10 mouse cellular contexts compared by ENCODE assay signal in the genomic region with DNA sequence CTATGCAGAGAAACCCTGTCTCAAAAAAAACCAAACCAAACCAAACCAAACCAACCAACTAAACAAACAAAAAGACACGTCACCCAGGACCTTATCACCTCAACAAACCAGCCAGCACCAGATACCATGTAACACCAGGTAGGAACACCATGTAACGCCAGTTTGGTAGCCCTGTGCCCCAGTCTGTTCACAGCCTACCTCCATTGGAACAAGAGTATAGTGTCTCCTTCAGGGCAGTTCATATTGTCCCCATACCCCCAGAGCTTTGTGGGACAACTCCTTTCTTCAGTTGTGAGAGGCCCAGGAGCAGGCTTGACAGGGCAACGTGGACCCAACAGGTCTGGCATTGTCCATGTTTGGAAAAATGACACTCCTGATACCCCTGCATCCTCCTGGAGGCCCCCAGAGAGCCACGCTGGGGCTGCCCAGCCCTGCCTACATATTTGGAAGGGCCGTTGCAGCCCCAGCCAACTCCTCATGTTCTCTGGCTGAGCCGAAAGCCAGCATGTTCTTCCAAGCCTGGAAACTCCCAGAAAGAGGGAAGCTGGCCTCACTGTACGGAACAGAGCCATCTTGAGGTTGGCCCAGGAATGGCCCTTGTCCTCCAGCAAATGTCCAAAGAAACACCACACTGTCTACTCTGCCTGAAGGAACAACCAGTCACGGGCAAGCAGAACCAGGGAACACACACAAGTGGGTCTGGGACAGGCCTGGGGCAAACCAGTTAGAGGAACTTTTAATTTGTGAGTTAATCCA.
DNase-seq lines count a peak whose midpoint lies in the region; ATAC-seq and TF ChIP-seq lines count a peak whose summit lies in the region.
"Had no signal": no experiment of that assay in that cellular context is flagged by ENCODE, and none has a peak within 500 bp of the region (broad histone marks: within the 10 kb centered on the region; RNA-seq: fewer than 3 reads in every experiment).

No protein-coding gene starts in this region.

- ATAC-seq in kidney, embryonic 14.5 days (ENCODE audit: low FRiP score, low TSS enrichment) = no peak
- no peak for ATAC-seq in intestine, postnatal 0 days

- H3K27me3 ChIP-seq in kidney, embryonic 14.5 days (ENCODE audit: control insufficient read depth, insufficient read depth, low read length) = no peaks in the 10 kb centered on the region
- no peaks in the 10 kb centered on the region for H3K27me3 ChIP-seq in intestine, postnatal 0 days (replicated peaks; ENCODE audit: control insufficient read depth, insufficient read depth, low read length)

- peaks cover 6% of the 10 kb centered on the region; the same call in 1 of the 2 replicates for H3K4me1 ChIP-seq in kidney, embryonic 14.5 days (ENCODE audit: control insufficient read depth, insufficient read depth, low read length)
- H3K4me1 ChIP-seq in intestine, postnatal 0 days (replicated peaks; ENCODE audit: control insufficient read depth, insufficient read depth, low read length) = no peaks in the 10 kb centered on the region

- H3K4me3 ChIP-seq in kidney, embryonic 14.5 days (ENCODE audit: low read length) = no peak overlapping the region
- H3K4me3 ChIP-seq in intestine, postnatal 0 days (ENCODE audit: low read depth, low read length) = no peak overlapping the region
- H3K4me3 ChIP-seq: erythroblast, embryonic 14.5 days had no signal

- WGBS in kidney, embryonic 14.5 days = 84% methylated on average over 8 of the region's 8 CpGs
- 74% methylated on average over 8 of the region's 8 CpGs for WGBS in intestine, postnatal 0 days

- H3K4me2 ChIP-seq in kidney, embryonic 14.5 days (replicated peaks; ENCODE audit: low read depth, low read length) = no peak overlapping the region
- no peak overlapping the region for H3K4me2 ChIP-seq in intestine, postnatal 0 days (replicated peaks; ENCODE audit: low read depth)

- H3K9me3 ChIP-seq in kidney, embryonic 14.5 days (ENCODE audit: control insufficient read depth, low read length) = no peaks in the 10 kb centered on the region
- H3K9me3 ChIP-seq in intestine, postnatal 0 days (ENCODE audit: control insufficient read depth) = no peaks in the 10 kb centered on the region

- H3K36me3 ChIP-seq in kidney, embryonic 14.5 days (ENCODE audit: control insufficient read depth, insufficient read depth, low read length) = no peaks in the 10 kb centered on the region
- H3K36me3 ChIP-seq in intestine, postnatal 0 days (ENCODE audit: control insufficient read depth, insufficient read depth) = no peaks in the 10 kb centered on the region
- H3K36me3 ChIP-seq: G1E had no signal

- H3K9ac ChIP-seq in kidney, embryonic 14.5 days (ENCODE audit: low read depth, low read length) = no peak overlapping the region
- no peak overlapping the region for H3K9ac ChIP-seq in intestine, postnatal 0 days (ENCODE audit: low read depth, low read length)

- peak; percentile 31 for DNase-seq in kidney, adult 11 months
- DNase-seq in adrenal gland, postnatal 25 days = peak; percentile 38
- DNase-seq in gastrocnemius, adult 8-10 months (ENCODE audit: low spot score in 2 of 2) = peak; percentile 72 to 77
- DNase-seq in ovary, postnatal 14 days (ENCODE audit: low spot score) = peak; percentile 51
- DNase-seq in Muller cell, postnatal 12 days (ENCODE audit: inconsistent ontology term) = no peak
- no peak for DNase-seq in spleen, postnatal 10 days (ENCODE audit: low spot score in 2 of 2)

- H3K27ac ChIP-seq in kidney, embryonic 14.5 days (ENCODE audit: low read depth, low read length) = no peak overlapping the region
- no peak overlapping the region for H3K27ac ChIP-seq in intestine, postnatal 0 days (ENCODE audit: low read depth, low read length)

- peak; percentile 69 for TF ChIP-seq CTCF in intestine, postnatal 0 days (IDR thresholded peaks at IDR 0.05; ENCODE audit: low read depth)

Comparison
In these comparisons a context has a peak if more than half of its experiments do, and no peak if none do; other contexts are left out.
1. DNase-seq: peak in kidney, adult 11 months (single experiment), adrenal gland, postnatal 25 days (single experiment), gastrocnemius, adult 8-10 months (2 of 2) and ovary, postnatal 14 days (single experiment); none in Muller cell, postnatal 12 days (single experiment) and spleen, postnatal 10 days (0 of 2).